Mouse (Mus musculus): ENCODE data around the gene Nnmt. TPM values are rescaled to one million over a fixed set of nuclear protein-coding genes. Genes with fewer than 3 reads are reported as not detected.

Nnmt gene
- polyA plus RNA-seq (2012; ENCODE audit: insufficient read depth, insufficient read length, low replicate concordance, missing spikeins), result not detected in 2 replicates

DNA sequence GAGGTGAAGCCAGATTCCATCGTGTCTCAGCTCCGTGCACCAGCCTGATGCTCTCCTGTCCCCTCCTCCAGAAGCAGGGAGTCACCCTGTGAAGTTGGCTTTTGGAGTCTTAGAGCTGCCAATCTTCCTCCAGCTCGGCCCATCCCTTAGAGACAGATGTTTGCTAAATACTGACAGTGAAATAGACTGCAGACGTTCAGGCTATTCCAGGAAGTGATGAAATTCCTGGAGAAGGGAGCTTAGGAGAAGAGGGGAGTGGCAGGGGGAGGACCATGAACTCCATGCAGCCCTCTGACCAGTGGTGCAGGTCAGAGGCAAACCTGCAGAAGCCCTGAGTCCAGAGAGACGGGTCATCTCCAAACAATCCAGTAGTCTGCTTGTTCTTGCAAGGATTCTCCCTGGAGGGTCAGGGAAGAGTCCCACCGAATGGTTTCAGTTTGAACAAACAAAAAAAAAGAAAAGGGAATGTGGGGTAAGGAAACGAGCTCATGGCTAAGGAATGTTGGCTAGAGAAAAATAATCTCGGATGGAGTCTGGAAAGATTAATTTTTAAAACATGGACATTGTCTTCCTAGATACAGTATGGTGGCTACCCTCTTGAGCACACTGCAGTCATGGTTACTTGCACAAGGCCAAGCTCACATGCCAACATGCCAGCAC is at the start of gene Nnmt:
Nnmt (minus strand) TSS at position 215 of the 660 bp plus-strand sequence.
- TF ChIP-seq CTCF (IDR thresholded peaks at IDR 0.05; ENCODE audit: insufficient read depth, low read depth, low read length) (no peak), POLR2A (IDR thresholded peaks at IDR 0.05; ENCODE audit: insufficient read depth, low read depth, low read length) (no peak)
- no peak within 1 kb of the TSS for H3K4me3 ChIP-seq (ENCODE audit: insufficient read depth, low read depth, low read length)
- 69% methylated on average over 8 of the region's 8 CpGs for WGBS
- no peaks in the 10 kb centered on the region for H3K4me1 ChIP-seq (ENCODE audit: control insufficient read depth, insufficient read depth, low read length)
- H3K27ac ChIP-seq (ENCODE audit: insufficient read depth, low read depth, low read length), result no peak within 1 kb of the TSS

- peaks cover 6% of the 10 kb centered on the region for H3K4me1 ChIP-seq (ENCODE audit: control insufficient read depth, insufficient read depth, low read length)
- no peak for TF ChIP-seq POLR2A (IDR thresholded peaks at IDR 0.05; ENCODE audit: insufficient read depth, low read depth, low read length)
- TF ChIP-seq CTCF (IDR thresholded peaks at IDR 0.05; ENCODE audit: insufficient read depth, low read depth, low read length), result no peak
- WGBS, result 24% methylated on average over 8 of the region's 8 CpGs
Measured at GRCm38 (mm10) chr9:48654730-48655129, 49.8 kb upstream of the Nnmt start.

DNA sequence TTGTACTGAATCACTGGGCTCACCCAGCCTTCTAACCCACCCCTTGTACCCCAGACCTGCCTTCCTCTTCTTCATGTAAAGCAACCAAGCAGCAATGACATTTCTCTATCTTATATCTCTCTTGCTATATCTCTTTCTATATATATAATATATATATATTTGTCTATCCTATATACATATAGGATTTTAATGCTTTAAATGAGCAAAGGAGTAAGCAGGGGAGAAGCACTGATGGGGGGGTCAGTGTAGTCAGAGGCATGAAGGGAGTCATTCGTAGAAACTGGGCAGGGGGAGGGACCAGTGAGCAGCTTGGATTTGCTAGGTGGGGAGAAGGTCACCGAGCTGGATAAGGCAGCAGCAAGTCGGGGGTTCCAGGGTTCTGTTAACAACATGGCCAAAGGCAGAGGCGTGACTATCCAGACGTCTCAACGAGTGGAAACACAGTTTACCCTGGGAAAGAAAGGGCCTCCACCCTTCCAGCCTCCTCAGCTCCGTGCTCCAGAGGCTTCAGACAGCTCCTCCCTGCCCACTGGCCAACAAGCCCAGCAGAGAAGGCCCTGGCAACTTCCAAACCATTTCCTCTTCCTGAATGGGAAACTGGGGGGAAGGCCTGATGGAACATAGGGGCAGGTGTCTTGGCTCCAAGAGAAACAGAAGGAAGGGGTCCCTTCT is 48.6 kb upstream of the Nnmt start:
- Histone ChIP-seq H3K4me3 (ENCODE audit: insufficient read depth, low read depth, low read length) (no peak overlapping the region), H3K4me1 (ENCODE audit: control insufficient read depth, insufficient read depth, low read length) (peaks cover 16% of the 10 kb centered on the region), H3K27ac (ENCODE audit: insufficient read depth, low read depth, low read length) (no peak overlapping the region)
- TF ChIP-seq POLR2A (IDR thresholded peaks at IDR 0.05; ENCODE audit: insufficient read depth, low read depth, low read length) (no peak), CTCF (IDR thresholded peaks at IDR 0.05; ENCODE audit: insufficient read depth, low read depth, low read length) (no peak)
- WGBS, result 73% methylated on average over 7 of the region's 7 CpGs

More at GRCm38 (mm10) chr9:48654730-48655129, 49.8 kb upstream of the Nnmt start:
- Histone ChIP-seq H3K27ac (ENCODE audit: insufficient read depth, low read depth, low read length) (no peak overlapping the region), H3K4me3 (ENCODE audit: insufficient read depth, low read depth, low read length) (no peak overlapping the region)

DNA sequence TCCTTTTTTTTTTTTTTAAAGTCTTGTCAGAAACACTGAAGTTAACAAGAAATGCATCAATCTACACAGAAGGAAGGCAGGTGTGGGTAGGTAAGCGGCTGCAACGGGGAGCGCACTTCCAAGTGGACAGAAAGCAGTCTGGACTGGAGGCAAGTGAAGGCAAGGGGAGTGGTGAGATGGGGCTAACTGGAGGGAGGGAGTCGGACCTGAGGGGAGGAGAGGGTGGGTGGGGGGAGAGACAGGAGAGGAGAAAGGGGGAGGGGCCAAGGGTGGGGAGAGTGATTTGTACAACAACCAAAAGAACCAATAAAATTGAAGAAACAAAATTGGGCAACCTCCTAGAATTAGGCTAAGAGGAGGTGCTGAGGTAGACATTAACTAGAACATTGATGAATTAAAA is 47.1 kb upstream of the Nnmt start:
- TF ChIP-seq POLR2A (IDR thresholded peaks at IDR 0.05; ENCODE audit: insufficient read depth, low read depth, low read length) (no peak), CTCF (IDR thresholded peaks at IDR 0.05; ENCODE audit: insufficient read depth, low read depth, low read length) (no peak)
- H3K4me3 ChIP-seq (ENCODE audit: insufficient read depth, low read depth, low read length), result no peak overlapping the region
- WGBS, result 76% methylated on average over 4 of the region's 4 CpGs
- no peak overlapping the region for H3K27ac ChIP-seq (ENCODE audit: insufficient read depth, low read depth, low read length)
- H3K4me1 ChIP-seq (ENCODE audit: control insufficient read depth, insufficient read depth, low read length), result peaks cover 22% of the 10 kb centered on the region

- no peak for TF ChIP-seq CTCF (IDR thresholded peaks at IDR 0.05; ENCODE audit: insufficient read depth, low read depth, low read length)
- no peak for TF ChIP-seq POLR2A (IDR thresholded peaks at IDR 0.05; ENCODE audit: insufficient read depth, low read depth, low read length)
- Histone ChIP-seq H3K4me1 (ENCODE audit: control insufficient read depth, insufficient read depth, low read length) (peaks cover 18% of the 10 kb centered on the region), H3K4me3 (ENCODE audit: insufficient read depth, low read depth, low read length) (no peak overlapping the region), H3K27ac (ENCODE audit: insufficient read depth, low read depth, low read length) (no peak overlapping the region)
- 96% methylated on average over 2 of the region's 2 CpGs for WGBS
Measured at GRCm38 (mm10) chr9:48650846-48651245, 45.9 kb upstream of the Nnmt start.

DNA sequence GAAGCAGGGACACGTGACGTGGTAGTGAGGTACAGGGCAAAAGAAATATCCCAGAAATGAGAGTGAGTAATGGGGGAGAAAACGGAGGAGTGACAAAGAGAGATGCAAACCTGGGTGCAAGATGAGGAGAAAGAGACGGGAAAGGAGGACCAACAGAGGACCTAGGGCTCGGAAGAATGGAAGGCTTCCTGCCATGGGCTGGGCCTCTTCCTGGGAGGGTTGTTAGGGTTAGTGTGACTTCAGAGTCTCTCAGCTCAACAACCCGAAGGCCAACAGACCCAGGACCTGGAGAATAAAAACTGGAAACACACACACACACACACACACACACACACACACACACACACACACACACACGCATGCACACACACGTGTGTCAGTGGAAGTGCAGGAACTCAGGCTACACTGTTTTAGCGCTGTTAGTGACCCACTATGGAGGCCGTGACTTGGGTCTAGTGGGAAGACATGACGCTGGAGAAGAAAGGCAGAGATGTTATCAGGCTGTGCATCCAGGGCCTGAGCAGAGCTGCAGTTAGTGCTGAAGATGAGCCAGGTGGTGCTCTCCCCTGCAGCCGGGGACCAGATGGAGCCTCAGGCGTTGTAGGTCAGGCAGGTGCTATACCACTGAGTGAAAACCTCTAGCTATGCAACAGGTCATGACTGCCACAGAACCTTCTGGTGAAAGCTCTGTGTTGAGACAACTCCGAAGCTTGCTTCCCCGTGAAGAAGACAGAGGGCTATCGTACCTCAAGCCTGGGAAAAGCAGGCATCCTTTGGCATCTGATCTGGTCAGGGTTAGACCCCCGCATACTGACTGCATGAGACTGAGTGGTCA is 45.1 kb upstream of the Nnmt start:
- no peak overlapping the region for H3K4me3 ChIP-seq (ENCODE audit: insufficient read depth, low read depth, low read length)
- peaks cover 16% of the 10 kb centered on the region for H3K4me1 ChIP-seq (ENCODE audit: control insufficient read depth, insufficient read depth, low read length)
- TF ChIP-seq CTCF (IDR thresholded peaks at IDR 0.05; ENCODE audit: insufficient read depth, low read depth, low read length), result no peak
- no peak for TF ChIP-seq POLR2A (IDR thresholded peaks at IDR 0.05; ENCODE audit: insufficient read depth, low read depth, low read length)
- WGBS, result 83% methylated on average over 17 of the region's 17 CpGs
- H3K27ac ChIP-seq (ENCODE audit: insufficient read depth, low read depth, low read length), result no peak overlapping the region

GRCm38 (mm10) chr9:48649098-48649766 is 44.3 kb upstream of the Nnmt start:
- peaks cover 16% of the 10 kb centered on the region for H3K4me1 ChIP-seq (ENCODE audit: control insufficient read depth, insufficient read depth, low read length)
- no peak overlapping the region for H3K27ac ChIP-seq (ENCODE audit: insufficient read depth, low read depth, low read length)
- H3K4me3 ChIP-seq (ENCODE audit: insufficient read depth, low read depth, low read length), result peak overlapping the region; percentile 21
- no peak for TF ChIP-seq POLR2A (IDR thresholded peaks at IDR 0.05; ENCODE audit: insufficient read depth, low read depth, low read length)
- TF ChIP-seq CTCF (IDR thresholded peaks at IDR 0.05; ENCODE audit: insufficient read depth, low read depth, low read length), result no peak
- WGBS, result 17% methylated on average over 22 of the region's 22 CpGs

DNA sequence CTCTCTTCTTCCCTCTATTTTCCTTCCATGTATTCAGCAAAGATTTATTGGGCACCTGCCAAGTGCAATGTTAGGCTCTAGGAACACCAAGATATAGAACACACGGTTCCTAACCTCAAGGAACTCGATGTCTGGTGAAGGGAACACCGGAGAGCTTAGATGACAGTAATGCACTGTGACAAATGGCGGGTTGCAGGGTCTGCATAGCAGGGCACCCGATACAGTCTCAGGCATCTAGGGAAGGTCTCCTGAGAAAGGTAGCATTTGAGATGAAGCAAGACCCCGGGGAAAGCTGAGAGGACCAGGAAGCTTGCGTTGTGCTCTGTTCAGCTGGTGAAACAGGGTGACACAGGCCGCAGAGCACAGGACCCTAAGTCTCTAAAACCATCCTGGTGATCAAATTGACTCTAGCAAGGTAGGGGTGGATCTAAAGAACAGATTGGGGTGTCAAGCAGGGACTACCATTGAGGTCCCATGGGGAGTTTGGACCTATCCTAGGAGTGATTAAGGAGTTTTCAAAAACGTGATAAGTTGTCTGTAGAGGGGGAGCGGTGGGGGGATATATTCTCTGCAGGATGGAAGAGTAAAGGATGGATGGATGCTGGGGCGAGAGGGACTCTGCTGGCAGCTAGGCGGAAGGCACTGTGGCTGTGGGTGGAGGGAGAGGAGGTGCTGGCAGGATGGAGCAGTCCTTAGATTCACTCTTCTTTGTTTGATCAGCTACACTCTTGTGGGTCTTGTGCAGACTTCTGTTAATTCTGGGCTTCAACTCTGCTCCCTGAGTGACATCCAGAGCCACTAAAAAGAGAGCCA is 43.5 kb upstream of the Nnmt start:
- H3K4me1 ChIP-seq (ENCODE audit: control insufficient read depth, insufficient read depth, low read length), result peaks cover 16% of the 10 kb centered on the region
- H3K4me3 ChIP-seq (ENCODE audit: insufficient read depth, low read depth, low read length), result no peak overlapping the region
- H3K27ac ChIP-seq (ENCODE audit: insufficient read depth, low read depth, low read length), result no peak overlapping the region
- WGBS, result 66% methylated on average over 12 of the region's 12 CpGs
- TF ChIP-seq POLR2A (IDR thresholded peaks at IDR 0.05; ENCODE audit: insufficient read depth, low read depth, low read length), result no peak

All from olfactory bulb, adult 2 months (tissue).